Mouse (Mus musculus): ENCODE data around the gene Arhgap29. TPM values are rescaled to one million over a fixed set of nuclear protein-coding genes. Genes with fewer than 3 reads are reported as not detected.

Gene Arhgap29
- total RNA-seq, 2 experiments from 2014 or later = 9.0 to 18.0 TPM

GRCm38 (mm10) chr3:121941204-121941745 is 11.1 kb upstream of the Arhgap29 start:
- DNase-seq (ENCODE audit: low spot score) = no peak

DNA sequence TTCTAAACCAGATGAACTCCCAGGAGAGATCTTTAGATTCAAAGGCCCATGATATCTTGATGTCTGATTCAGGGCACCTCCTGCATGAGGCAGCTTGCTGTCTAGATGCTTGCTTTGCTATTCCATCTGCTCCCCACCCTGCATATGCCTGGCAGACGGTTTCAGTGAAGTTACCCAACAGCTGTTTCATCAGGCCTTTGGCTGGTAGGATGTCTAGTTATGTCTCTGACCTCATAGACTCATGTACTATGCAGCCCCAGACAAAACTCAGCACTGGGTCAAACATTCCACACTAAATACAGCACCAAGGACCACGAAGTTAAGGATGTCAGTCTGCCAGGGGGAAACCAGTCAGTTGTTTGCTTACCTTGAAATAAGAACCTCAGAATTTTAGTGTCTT is 6.4 kb upstream of the Arhgap29 start:
- DNase-seq (ENCODE audit: low spot score) = no peak

GRCm38 (mm10) chr3:121946765-121947164 is 5.6 kb upstream of the Arhgap29 start:
- no peak for DNase-seq (ENCODE audit: low spot score)

DNA sequence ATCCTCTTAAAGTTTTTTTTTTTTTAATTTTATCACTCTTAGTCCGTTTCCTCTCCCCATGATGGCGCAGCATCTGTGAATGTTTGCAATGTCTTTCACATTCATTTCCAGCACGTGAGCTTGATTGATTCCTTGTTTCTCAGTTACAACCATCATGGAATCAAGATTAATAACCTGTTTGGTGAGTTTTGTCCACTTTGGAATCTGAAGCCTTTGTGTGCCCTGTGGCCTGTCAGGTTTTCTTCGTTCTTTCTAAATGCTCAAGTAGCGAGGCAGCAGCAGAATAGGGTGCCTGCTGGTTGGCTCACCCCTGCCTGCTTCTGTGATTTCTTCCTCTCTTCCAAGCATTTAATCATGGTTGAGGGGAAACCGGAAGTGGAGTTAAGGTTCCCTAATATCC is 2.2 kb upstream of the Arhgap29 start:
- no peak for DNase-seq (ENCODE audit: low spot score)

GRCm38 (mm10) chr3:121951116-121951515 is 1.2 kb upstream of the Arhgap29 start:
- DNase-seq (ENCODE audit: low spot score) = no peak

GRCm38 (mm10) chr3:121953049-121953432 is 700 bp downstream of the Arhgap29 start:
- DNase-seq (ENCODE audit: low spot score) = peak; percentile 79

GRCm38 (mm10) chr3:121953433-121954161 is 1.3 kb downstream of the Arhgap29 start:
- DNase-seq (ENCODE audit: low spot score) = peak; percentile 27

DNA sequence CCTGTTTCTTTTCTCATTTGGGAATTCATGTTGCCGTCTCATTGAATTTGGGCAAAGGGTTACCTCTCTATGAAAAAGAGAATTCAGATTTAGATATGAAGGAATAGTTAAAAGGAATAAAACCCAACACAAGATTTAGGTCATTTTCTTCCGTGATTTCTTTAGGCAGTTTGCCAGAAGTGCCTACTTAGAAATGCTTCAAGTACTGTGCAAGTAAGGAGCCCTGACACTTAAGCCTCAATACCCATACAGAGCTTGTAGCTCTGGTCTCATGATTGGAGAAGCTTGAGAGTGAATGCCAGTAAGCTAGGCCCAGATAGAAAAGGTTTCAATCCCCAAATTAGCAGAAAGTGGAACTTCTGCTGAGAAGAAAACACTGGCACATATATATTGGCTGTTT is 2.1 kb downstream of the Arhgap29 start:
- no peak for DNase-seq (ENCODE audit: low spot score)

DNA sequence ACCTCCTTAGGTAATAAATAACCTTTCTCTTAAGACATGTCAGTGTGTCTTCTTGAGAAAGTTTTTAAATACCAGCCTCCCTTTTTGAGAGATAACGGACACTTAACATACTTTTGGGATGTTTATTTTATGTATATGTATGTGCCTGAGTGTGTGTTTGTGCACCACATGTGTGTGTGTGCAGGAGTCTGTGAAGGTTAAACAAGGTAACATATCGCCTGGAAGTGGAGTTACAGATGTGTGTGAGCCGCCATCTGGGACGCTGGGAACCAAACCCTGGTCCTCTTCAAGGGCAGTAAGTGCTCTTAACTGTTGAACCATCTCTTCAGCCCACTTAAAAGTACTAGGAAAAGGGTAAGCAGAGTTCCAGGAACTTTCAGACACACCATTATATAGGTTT is 3.2 kb downstream of the Arhgap29 start:
- no peak for DNase-seq (ENCODE audit: low spot score)

DNA sequence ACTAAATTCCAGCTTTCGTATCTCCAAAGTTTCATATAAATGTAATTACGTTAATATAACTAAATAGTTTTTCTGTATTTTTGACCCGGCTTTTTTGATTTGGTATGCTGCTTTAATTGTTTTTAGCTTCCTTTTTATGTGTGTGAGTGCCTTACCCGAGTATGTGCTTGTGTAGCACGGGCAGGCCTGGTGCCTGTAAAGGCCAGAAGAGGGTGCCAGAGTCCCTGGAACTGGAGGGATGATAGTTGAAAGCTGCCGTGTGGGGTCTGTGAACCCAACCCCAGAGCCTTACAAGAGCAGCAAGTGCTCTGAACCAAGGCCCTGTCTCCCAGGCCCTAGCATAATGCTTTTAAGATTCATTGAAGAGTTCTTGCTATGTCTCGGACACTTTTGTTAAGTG is 4.4 kb downstream of the Arhgap29 start:
- no peak for DNase-seq (ENCODE audit: low spot score)

DNA sequence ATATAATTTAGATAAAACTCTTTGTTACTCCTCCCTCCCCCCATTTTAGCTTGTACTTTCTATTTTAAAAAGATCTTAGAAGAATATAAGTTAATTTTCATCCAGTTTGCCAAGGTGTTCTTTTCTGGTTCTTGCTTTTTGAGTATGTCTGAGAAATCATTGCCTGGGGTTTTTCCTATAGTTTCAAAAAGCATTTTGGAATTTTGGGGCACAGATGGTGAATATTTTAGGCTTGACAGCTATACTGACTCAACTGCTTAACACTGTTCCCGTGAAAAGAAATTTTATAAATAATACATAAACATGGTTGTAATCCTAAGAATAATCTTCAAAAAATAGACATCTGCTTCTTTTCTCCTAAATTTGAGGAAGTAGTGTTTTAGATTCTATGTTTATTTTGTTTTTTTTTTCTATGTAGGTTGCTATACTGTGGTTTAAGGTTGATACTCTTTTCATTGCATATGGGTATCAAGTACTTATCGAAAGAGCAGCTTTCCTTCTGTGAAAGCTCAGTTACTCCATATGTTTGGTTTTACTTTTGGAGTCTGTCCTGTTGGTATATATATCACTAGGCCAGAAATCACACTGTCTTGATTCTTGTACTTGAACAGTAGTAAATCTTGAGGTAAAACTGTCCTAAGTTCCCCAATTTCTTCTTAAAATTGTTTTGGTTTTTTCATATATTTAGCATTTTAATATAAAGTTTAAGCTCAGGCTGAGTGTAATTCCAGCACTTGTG is 5.4 kb downstream of the Arhgap29 start:
- DNase-seq (ENCODE audit: low spot score) = no peak

DNA sequence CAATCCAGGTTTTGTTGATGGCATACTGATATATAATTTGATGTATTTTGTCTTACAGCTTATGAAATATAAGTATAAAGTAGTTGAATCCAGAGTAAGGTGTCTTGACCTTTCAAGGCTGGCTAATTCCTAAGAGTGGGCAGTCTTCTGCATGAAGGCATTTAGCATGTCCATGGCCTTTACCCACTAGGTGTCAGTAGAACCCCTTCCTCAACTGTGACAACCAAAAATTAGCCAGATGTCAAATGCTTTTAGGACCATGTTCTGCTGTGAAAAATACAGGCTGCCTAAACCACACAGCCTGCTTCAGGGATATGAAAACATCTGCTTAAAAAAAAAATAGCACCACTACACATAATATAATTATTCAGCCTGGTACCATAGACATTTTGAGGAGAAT is 11.8 kb downstream of the Arhgap29 start:
- peak; percentile 66 for DNase-seq (ENCODE audit: low spot score)

DNA sequence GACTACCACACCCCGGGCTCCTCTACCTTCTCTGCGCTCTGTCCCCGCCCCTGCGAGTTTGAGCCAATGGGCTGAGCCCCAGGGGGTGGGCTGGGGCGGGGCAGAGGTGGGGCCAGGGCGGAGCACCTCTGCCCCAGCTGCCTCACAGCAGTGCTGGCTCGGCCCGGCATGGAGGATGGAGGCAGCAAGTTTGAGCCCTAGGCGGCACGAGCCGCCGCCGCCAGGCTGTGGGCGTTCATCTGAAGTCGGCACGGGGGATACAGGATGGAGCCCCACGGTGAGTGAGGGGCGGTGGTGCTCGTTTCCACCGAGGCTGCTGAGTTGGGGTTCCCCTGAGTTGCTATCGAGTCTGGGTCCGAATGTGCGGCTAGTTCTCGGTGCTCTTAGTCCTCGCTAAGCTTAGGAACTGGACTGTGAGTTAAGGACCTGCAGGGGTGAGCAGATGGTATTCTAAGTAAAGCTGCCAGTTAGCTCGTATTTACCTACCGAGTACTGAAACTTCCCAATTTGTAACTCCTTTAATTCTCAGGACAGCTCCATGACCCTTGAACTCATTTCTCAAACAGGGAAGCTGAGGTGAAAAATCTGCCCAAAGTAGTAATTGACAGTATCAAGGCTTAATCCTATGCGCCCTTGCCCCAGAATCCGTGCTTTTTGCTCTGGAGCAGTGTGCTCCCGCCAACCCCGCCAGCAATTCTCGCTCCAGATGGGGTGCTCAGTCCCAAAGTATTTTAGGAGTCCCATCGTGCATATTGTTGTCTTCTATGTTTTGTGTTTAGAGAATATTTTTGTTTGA is 15.5 kb downstream of the Arhgap29 start:
- DNase-seq (ENCODE audit: low spot score) = peak; percentile 89

DNA sequence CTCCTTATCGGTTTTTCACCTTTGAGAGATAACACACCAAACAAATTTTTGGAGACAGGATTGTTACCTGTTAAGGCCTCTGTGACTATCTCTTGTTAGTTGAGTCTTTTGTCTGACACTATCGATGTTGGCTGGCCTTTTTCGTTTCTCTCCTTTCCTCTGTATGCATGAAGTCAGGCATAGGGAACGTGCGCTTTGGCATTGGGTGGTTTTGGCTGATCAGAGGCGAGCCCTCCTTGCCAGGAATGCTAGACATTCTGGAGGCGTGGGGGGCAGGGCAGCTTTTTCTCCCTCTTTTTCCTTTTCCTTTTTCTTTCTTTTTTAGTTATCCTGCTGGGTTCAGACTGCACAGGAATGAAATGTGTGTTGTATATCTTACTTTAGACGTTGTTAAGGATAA is 16.3 kb downstream of the Arhgap29 start:
- DNase-seq (ENCODE audit: low spot score) = peak; percentile 35

DNA sequence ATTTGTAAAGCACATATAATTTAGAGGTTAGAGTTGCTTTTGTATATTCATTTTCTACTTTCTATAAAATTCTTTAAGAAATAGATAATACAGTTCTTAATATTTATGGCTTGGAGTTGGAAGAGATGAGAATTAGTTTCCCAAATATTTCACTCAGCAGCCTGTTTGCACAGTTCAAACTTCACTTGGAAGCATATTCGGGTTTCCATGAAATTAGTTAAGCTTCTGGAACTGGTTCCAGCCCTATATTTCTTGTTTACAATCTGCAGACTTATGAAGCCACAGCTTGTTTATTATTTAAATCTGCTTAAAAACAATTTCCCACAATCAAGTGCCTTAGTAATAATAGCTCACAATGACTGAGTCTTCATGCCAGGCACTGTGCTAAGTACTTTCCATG is 17.1 kb downstream of the Arhgap29 start:
- DNase-seq (ENCODE audit: low spot score) = no peak

DNA sequence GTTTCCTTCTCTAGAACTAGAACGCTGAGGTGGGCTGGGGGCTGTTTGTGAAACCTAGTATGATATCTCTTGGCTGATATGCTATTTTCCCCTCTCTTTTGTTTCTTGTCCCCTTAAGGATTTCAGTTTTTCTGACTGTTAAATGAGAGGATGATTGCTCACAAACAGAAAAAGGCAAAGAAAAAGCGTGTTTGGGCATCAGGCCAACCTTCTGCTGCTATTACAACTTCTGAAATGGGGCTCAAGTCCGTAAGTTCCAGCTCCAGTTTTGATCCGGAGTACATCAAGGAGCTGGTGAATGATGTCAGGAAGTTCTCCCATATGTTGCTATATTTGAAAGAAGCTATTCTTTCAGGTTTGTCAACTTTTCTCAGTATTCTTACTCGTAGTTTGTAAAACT is 21.4 kb downstream of the Arhgap29 start:
- no peak for DNase-seq (ENCODE audit: low spot score)

DNA sequence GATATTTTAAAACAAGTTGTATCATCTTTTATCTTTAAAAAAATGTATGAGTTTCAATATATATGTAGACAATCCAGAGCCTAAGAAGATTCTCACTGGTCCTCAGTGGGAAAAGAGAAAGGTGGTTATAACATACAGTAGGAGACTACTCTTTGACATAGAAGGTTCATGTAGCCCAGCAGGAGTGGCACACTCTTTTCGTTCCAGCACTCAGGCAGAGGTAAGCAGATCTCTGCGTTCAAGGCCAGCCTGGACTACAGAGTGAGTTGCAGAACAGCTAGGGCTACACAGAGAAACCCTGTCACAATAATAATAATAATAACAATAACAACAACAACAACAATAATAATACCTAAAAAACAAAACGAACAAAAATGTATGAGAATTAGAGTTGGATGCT is 23.0 kb downstream of the Arhgap29 start:
- DNase-seq (ENCODE audit: low spot score) = no peak

GRCm38 (mm10) chr3:121981306-121981705 is 29.0 kb downstream of the Arhgap29 start:
- DNase-seq (ENCODE audit: low spot score) = no peak

- DNase-seq (ENCODE audit: low spot score) = no peak
Observed at GRCm38 (mm10) chr3:121982450-121982849, 30.1 kb downstream of the Arhgap29 start.

DNA sequence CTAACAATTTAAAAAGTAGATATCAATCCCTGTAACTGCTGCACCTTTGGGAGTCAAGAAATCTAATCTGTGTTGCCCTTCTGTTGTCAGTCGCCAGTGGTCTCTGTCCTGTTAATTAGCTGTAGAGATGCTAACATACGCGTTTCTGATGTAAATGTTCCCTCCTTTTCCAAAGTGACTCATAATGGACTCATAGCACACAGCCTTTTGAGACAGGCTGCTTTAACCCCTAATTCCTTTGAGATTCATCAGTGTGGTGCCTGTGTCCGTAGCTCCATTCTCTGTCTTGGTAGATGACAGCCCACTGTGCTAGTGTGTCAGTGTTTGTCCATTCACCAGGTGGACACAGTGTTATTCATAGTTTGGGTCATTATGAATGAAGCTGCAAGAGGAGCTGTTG is 42.8 kb downstream of the Arhgap29 start:
- DNase-seq (ENCODE audit: low spot score) = no peak

GRCm38 (mm10) chr3:121999934-122000333 is 47.6 kb downstream of the Arhgap29 start:
- no peak for DNase-seq (ENCODE audit: low spot score)

DNA sequence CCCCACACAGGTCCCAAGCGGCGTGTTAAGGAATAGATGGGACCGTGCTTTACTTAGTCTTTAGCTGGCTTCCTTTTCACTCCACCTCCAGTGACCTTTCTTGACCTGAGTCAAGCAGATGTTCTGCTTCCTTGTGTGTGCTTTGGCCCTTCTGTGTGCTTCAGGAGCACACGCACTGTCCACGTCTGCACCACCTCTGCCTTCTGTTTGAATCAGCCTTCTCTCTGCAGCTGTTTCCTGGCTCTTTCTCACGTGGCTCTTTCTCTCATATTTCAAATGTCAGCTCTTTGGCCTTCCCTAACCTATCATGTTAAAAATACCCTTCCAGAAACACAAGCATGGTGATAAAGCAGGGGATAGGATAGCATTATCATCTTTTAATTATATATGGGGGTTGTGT is 49.2 kb downstream of the Arhgap29 start:
- DNase-seq (ENCODE audit: low spot score) = peak; percentile 13
